Mouse (Mus musculus) limb, embryonic 14.5 days (tissue): ENCODE data around the gene Tnk2. TPM values are rescaled to one million over a fixed set of nuclear protein-coding genes. Genes with fewer than 3 reads are reported as not detected.

Experiments used
- ATAC-seq: fragments of 200-750 bp; cut with Nextera tagmentation; 2 replicates; pipeline ENCODE4 v1.8.0; 2017; ENCODE audit warnings: low read depth, moderate number of reproducible peaks, moderate TSS enrichment; ENCODE audit not compliant: low FRiP score
- DNase-seq: peaks from one replicate; pipeline ENCODE4 v3.0.0-alpha.2; 2015; ENCODE audit warnings: low spot score
- H3K27ac ChIP-seq: fragments of 300-500 bp; sonication (generic); replicated peaks from 2 replicates; pipeline ENCODE4 v1.5.1; 2014; ENCODE audit warnings: low read depth, mild to moderate bottlenecking, low read length, moderate library complexity, mixed read lengths
- H3K27me3 ChIP-seq: fragments of 300-500 bp; sonication (generic); 2 replicates; pipeline ENCODE4 v1.6.1; 2014; ENCODE audit warnings: low read length, mixed read lengths; ENCODE audit not compliant: control insufficient read depth, insufficient read depth
- H3K36me3 ChIP-seq: fragments of 300-500 bp; sonication (generic); 2 replicates; pipeline ENCODE4 v1.6.1; 2014; ENCODE audit warnings: mild to moderate bottlenecking, low read length, moderate library complexity, mixed read lengths; ENCODE audit not compliant: control insufficient read depth, insufficient read depth
- H3K4me1 ChIP-seq: fragments of 300-500 bp; sonication (generic); 2 replicates; pipeline ENCODE4 v1.6.1; 2014; ENCODE audit warnings: antibody characterized with exemption, low read length, mixed read lengths; ENCODE audit not compliant: control insufficient read depth, insufficient read depth
- H3K4me2 ChIP-seq: fragments of 300-500 bp; sonication (generic); replicated peaks from 2 replicates; pipeline ENCODE4 v1.6.1; 2014; ENCODE audit warnings: low read depth, mild to moderate bottlenecking, low read length, moderate library complexity; ENCODE audit not compliant: severe bottlenecking
- H3K4me3 ChIP-seq: fragments of 300-500 bp; sonication (generic); replicated peaks from 2 replicates; pipeline ENCODE4 v1.5.1; 2014; ENCODE audit warnings: low read length
- H3K9ac ChIP-seq: fragments of 300-500 bp; sonication (generic); 2 replicates; pipeline ENCODE4 v1.6.1; 2014; ENCODE audit warnings: mild to moderate bottlenecking, low read depth, low read length, moderate library complexity; ENCODE audit not compliant: severe bottlenecking
- H3K9me3 ChIP-seq: fragments of 300-500 bp; sonication (generic); 2 replicates; pipeline ENCODE4 v1.6.1; 2016; ENCODE audit warnings: low read length; ENCODE audit not compliant: control insufficient read depth
- POLR2A ChIP-seq: fragments of 200-500 bp; IDR thresholded peaks from 2 replicates; pipeline ENCODE4 v1.8.0; 2012; ENCODE audit warnings: inconsistent platforms, mild to moderate bottlenecking, moderate library complexity, borderline replicate concordance; ENCODE audit not compliant: insufficient read depth, insufficient read length; ENCODE audit errors: extremely low read depth
- WGBS: fragments of 180-500 bp; shearing (Covaris S2); extraction: QIAGEN DNeasy Blood & Tissue Kit; methylation state at CpG from one replicate; pipeline ENCODE4 v1.1.7; 2014; 5-methylcytosine and 5-hydroxymethylcytosine counted together
- polyA plus RNA-seq, 2 experiments: library from polyadenylated mRNA; depleted of rRNA in 1 of 2; stranded (reverse) in 1 of 2; unstranded in 1 of 2; fragments of >200 nt; fragmentation: Nextera tagmentation in 1 of 2; extraction: Ambion mirVana in 1 of 2; gene quantifications; 2 replicates each; pipeline versions ENCODE4 v1.2.1 to v1.2.3; 2012 to 2014

Gene Tnk2
- polyA plus RNA-seq, 2 experiments: 16.0 to 98.1 TPM

GRCm38 (mm10) chr16:32659385-32659784, 15.7 kb downstream of the Tnk2 start:
- ATAC-seq (no peak), DNase-seq (peak; percentile 61)
- H3K9me3 ChIP-seq: no peaks in the 10 kb centered on the region
- peak overlapping the region; percentile 52 for H3K9ac ChIP-seq
- H3K27me3 ChIP-seq: no peaks in the 10 kb centered on the region
- H3K4me3 ChIP-seq: peak overlapping the region; percentile 34
- peak overlapping the region; percentile 64 for H3K4me2 ChIP-seq
- H3K27ac ChIP-seq: no peak overlapping the region
- peaks cover 50% of the 10 kb centered on the region for H3K4me1 ChIP-seq
- no peak for TF ChIP-seq POLR2A
- H3K36me3 ChIP-seq: peaks cover 8% of the 10 kb centered on the region
- WGBS: 11% methylated on average over 8 of the region's 8 CpGs

GRCm38 (mm10) chr16:32660095-32660494, 16.4 kb downstream of the Tnk2 start:
- no peak for TF ChIP-seq POLR2A
- WGBS: 30% methylated on average over 1 of the region's 1 CpGs
- Histone ChIP-seq H3K4me1 (peaks cover 50% of the 10 kb centered on the region), H3K36me3 (peaks cover 10% of the 10 kb centered on the region), H3K4me3 (no peak overlapping the region), H3K9ac (no peak overlapping the region), H3K27ac (0 out of 2 replicates have a peak overlapping the region, but pooled peaks have one; percentile 2), H3K9me3 (no peaks in the 10 kb centered on the region), H3K4me2 (no peak overlapping the region), H3K27me3 (no peaks in the 10 kb centered on the region)
- no peak for ATAC-seq
- no peak for DNase-seq

- ATAC-seq (0 out of 2 replicates have a peak, but pooled peaks have one; percentile 34), DNase-seq (no peak)
- Histone ChIP-seq H3K9me3 (no peaks in the 10 kb centered on the region), H3K4me2 (peak overlapping the region; percentile 18), H3K36me3 (peaks cover 16% of the 10 kb centered on the region), H3K4me1 (peaks cover 50% of the 10 kb centered on the region), H3K4me3 (no peak overlapping the region), H3K27me3 (no peaks in the 10 kb centered on the region), H3K9ac (peak overlapping the region; percentile 18; the same call in 1 of the 2 replicates), H3K27ac (peak overlapping the region; percentile 68; the same call in 1 of the 2 replicates)
- TF ChIP-seq POLR2A: no peak
- 22% methylated on average over 10 of the region's 10 CpGs for WGBS
Observed at GRCm38 (mm10) chr16:32660557-32661321, 17.1 kb downstream of the Tnk2 start.

- Histone ChIP-seq H3K4me3 (peak overlapping the region; percentile 0; the same call in 1 of the 2 replicates), H3K27me3 (no peaks in the 10 kb centered on the region), H3K4me2 (peak overlapping the region; percentile 18; the same call in 1 of the 2 replicates), H3K9me3 (no peaks in the 10 kb centered on the region), H3K4me1 (peaks cover 46% of the 10 kb centered on the region), H3K27ac (peak overlapping the region; percentile 68), H3K9ac (peak overlapping the region; percentile 18), H3K36me3 (peaks cover 16% of the 10 kb centered on the region)
- ATAC-seq (peak; percentile 32; the same call in 1 of the 2 replicates), DNase-seq (no peak)
- WGBS: 44% methylated on average over 10 of the region's 10 CpGs
- TF ChIP-seq POLR2A: no peak
Observed at GRCm38 (mm10) chr16:32661493-32661921, 17.8 kb downstream of the Tnk2 start.

- 86% methylated on average over 7 of the region's 7 CpGs for WGBS
- Histone ChIP-seq H3K27me3 (no peaks in the 10 kb centered on the region), H3K27ac (no peak overlapping the region), H3K36me3 (peaks cover 16% of the 10 kb centered on the region), H3K9ac (0 out of 2 replicates have a peak overlapping the region, but pooled peaks have one; percentile 18), H3K9me3 (no peaks in the 10 kb centered on the region), H3K4me1 (peaks cover 44% of the 10 kb centered on the region), H3K4me3 (no peak overlapping the region), H3K4me2 (no peak overlapping the region)
- ATAC-seq: no peak
- no peak for DNase-seq
- no peak for TF ChIP-seq POLR2A
Observed at GRCm38 (mm10) chr16:32662372-32662771, 18.7 kb downstream of the Tnk2 start.
